Mouse (Mus musculus) MEL (cell line): ENCODE measurements around the gene Pmpca. TPM values are rescaled to one million over a fixed set of nuclear protein-coding genes. Genes with fewer than 3 reads are reported as not detected.
A peak's percentile ranks its signal among the peaks of the same experiment; 100 is the strongest.

ENCODE experiments used
- DNase-seq: peaks from one replicate; pipeline ENCODE4 v3.0.0; 2011; ENCODE audit warnings: low read depth, low spot score
- H3K27ac ChIP-seq: 2 replicates; pipeline ENCODE4 v1.5.1; 2012; ENCODE audit warnings: low read depth, mild to moderate bottlenecking, control low read depth, low read length, moderate library complexity; ENCODE audit not compliant: control insufficient read depth
- H3K27me3 ChIP-seq, 2 experiments: fragments of 150-350 bp in 1 of 2; sonication (generic) in 1 of 2; 2 replicates each; pipeline ENCODE4 v1.6.1; 2012; ENCODE audit warnings: low read length in 2 of 2, mild to moderate bottlenecking in 2 of 2, improper control_type of control experiment in 1 of 2, moderate library complexity in 1 of 2; ENCODE audit not compliant: insufficient read depth in 2 of 2, control insufficient read depth in 1 of 2
- H3K36me3 ChIP-seq, 2 experiments: 2 replicates each; pipeline ENCODE4 v1.6.1; 2012 to 2014; ENCODE audit warnings: low read length in 2 of 2, improper control_type of control experiment in 1 of 2, inconsistent platforms in 1 of 2, mild to moderate bottlenecking in 1 of 2; ENCODE audit not compliant: insufficient read depth in 2 of 2, control insufficient read depth in 1 of 2
- H3K4me1 ChIP-seq, 2 experiments: fragments of 150-350 bp in 1 of 2; sonication (generic) in 1 of 2; 2 replicates each; pipeline ENCODE4 v1.6.1; 2012; ENCODE audit warnings: low read length in 2 of 2, improper control_type of control experiment in 1 of 2, mild to moderate bottlenecking in 1 of 2; ENCODE audit not compliant: insufficient read depth in 2 of 2, control insufficient read depth in 1 of 2
- H3K4me3 ChIP-seq, 2 experiments: fragments of 150-350 bp in 1 of 2; sonication (generic) in 1 of 2; 2 replicates each; pipeline ENCODE4 v1.5.1; 2012; ENCODE audit warnings: low read depth in 2 of 2, low read length in 2 of 2, mild to moderate bottlenecking in 2 of 2, moderate library complexity in 2 of 2, control low read depth in 1 of 2, improper control_type of control experiment in 1 of 2; ENCODE audit not compliant: control insufficient read depth in 1 of 2, insufficient read depth in 1 of 2
- H3K79me2 ChIP-seq: 2 replicates; pipeline ENCODE4 v1.6.1; 2012; ENCODE audit warnings: mild to moderate bottlenecking, low read length, moderate library complexity; ENCODE audit not compliant: control insufficient read depth, poor library complexity, insufficient read depth
- H3K9ac ChIP-seq: 2 replicates; pipeline ENCODE4 v1.6.1; 2012; ENCODE audit warnings: low read depth, mild to moderate bottlenecking, control low read depth, low read length, moderate library complexity; ENCODE audit not compliant: control insufficient read depth, poor library complexity, severe bottlenecking
- H3K9me3 ChIP-seq: fragments of 150-350 bp; sonication (generic); replicated peaks from 2 replicates; pipeline ENCODE4 v1.6.1; 2012; ENCODE audit warnings: mild to moderate bottlenecking, low read length, improper control_type of control experiment, moderate library complexity; ENCODE audit not compliant: insufficient read depth
- BHLHE40 ChIP-seq: IDR thresholded peaks from 2 replicates; pipeline ENCODE4 v1.6.1; 2012; ENCODE audit warnings: low read depth, mild to moderate bottlenecking, inconsistent platforms, low read length, improper control_type of control experiment, borderline replicate concordance
- CHD1 ChIP-seq: IDR thresholded peaks from 2 replicates; pipeline ENCODE4 v1.6.1; 2012; ENCODE audit warnings: low read depth, mild to moderate bottlenecking, inconsistent platforms, low read length, improper control_type of control experiment
- CHD2 ChIP-seq: IDR thresholded peaks from 2 replicates; pipeline ENCODE4 v1.6.1; 2011; ENCODE audit warnings: low read length, improper control_type of control experiment
- CTCF ChIP-seq, 3 experiments: IDR thresholded peaks in 2 of 3; conservative IDR thresholded peaks in 1 of 3; 2 replicates each; pipeline ENCODE4 v1.5.1; 2011 to 2012; ENCODE audit warnings: low read length in 3 of 3, low read depth in 2 of 3, mild to moderate bottlenecking in 2 of 3, improper control_type of control experiment in 1 of 3, inconsistent platforms in 1 of 3, mixed read lengths in 1 of 3, moderate library complexity in 1 of 3; ENCODE audit not compliant: control insufficient read depth in 1 of 3, insufficient read depth in 1 of 3, poor library complexity in 1 of 3, severe bottlenecking in 1 of 3
- ELF1 ChIP-seq: IDR thresholded peaks from 2 replicates; pipeline ENCODE4 v1.6.1; 2014; ENCODE audit warnings: low read depth, mild to moderate bottlenecking, inconsistent platforms, low read length, improper control_type of control experiment, moderate library complexity
- EP300 ChIP-seq, 2 experiments: IDR thresholded peaks; 2 replicates each; pipeline ENCODE4 v1.6.1; 2011; ENCODE audit warnings: improper control_type of control experiment in 2 of 2, low read length in 2 of 2, low read depth in 1 of 2, mild to moderate bottlenecking in 1 of 2
- ETS1 ChIP-seq: IDR thresholded peaks from 2 replicates; pipeline ENCODE4 v1.6.1; 2012; ENCODE audit warnings: low read depth, mild to moderate bottlenecking, inconsistent platforms, low read length, improper control_type of control experiment, moderate library complexity
- GABPA ChIP-seq: IDR thresholded peaks from 2 replicates; pipeline ENCODE4 v1.6.1; 2012; ENCODE audit warnings: low read depth, mild to moderate bottlenecking, inconsistent platforms, low read length, improper control_type of control experiment, moderate library complexity
- GATA1 ChIP-seq: IDR thresholded peaks from 2 replicates; pipeline ENCODE4 v1.6.1; 2011; ENCODE audit warnings: low read depth, low read length, improper control_type of control experiment
- HCFC1 ChIP-seq: IDR thresholded peaks from 2 replicates; pipeline ENCODE4 v1.6.1; 2012; ENCODE audit warnings: low read depth, mild to moderate bottlenecking, inconsistent platforms, low read length, improper control_type of control experiment, moderate library complexity
- JUND ChIP-seq: IDR thresholded peaks from 2 replicates; pipeline ENCODE4 v1.6.1; 2011; ENCODE audit warnings: low read depth, mild to moderate bottlenecking, improper control_type of control experiment, low read length
- KAT2A ChIP-seq: conservative IDR thresholded peaks from 2 replicates; pipeline ENCODE4 v1.6.1; 2012; ENCODE audit warnings: low read depth, low read length, improper control_type of control experiment, inconsistent platforms
- MAX ChIP-seq: IDR thresholded peaks from 2 replicates; pipeline ENCODE4 v1.6.1; 2011; ENCODE audit warnings: low read length, improper control_type of control experiment
- MAZ ChIP-seq: IDR thresholded peaks from 2 replicates; pipeline ENCODE4 v1.6.1; 2012; ENCODE audit warnings: low read depth, mild to moderate bottlenecking, inconsistent platforms, low read length, improper control_type of control experiment
- MEF2A ChIP-seq: IDR thresholded peaks from 2 replicates; pipeline ENCODE4 v1.6.1; 2014; ENCODE audit warnings: low read depth, mild to moderate bottlenecking, inconsistent platforms, low read length, improper control_type of control experiment; ENCODE audit not compliant: poor library complexity, insufficient replicate concordance, severe bottlenecking; ENCODE audit errors: extremely low read depth
- MXI1 ChIP-seq: IDR thresholded peaks from 2 replicates; pipeline ENCODE4 v1.6.1; 2011; ENCODE audit warnings: mild to moderate bottlenecking, low read depth, low read length, improper control_type of control experiment
- MYB ChIP-seq: IDR thresholded peaks from 2 replicates; pipeline ENCODE4 v1.6.1; 2011; ENCODE audit warnings: mild to moderate bottlenecking, low read depth, low read length, improper control_type of control experiment
- MYC ChIP-seq: IDR thresholded peaks from 2 replicates; pipeline ENCODE4 v1.6.1; 2011; ENCODE audit warnings: low read depth, mild to moderate bottlenecking, low read length, improper control_type of control experiment, moderate library complexity
- NELFE ChIP-seq: IDR thresholded peaks from 2 replicates; pipeline ENCODE4 v1.6.1; 2011; ENCODE audit warnings: low read depth, low read length, improper control_type of control experiment
- NRF1 ChIP-seq: IDR thresholded peaks from 2 replicates; pipeline ENCODE4 v1.6.1; 2014; ENCODE audit warnings: low read depth, mild to moderate bottlenecking, inconsistent platforms, low read length, improper control_type of control experiment, moderate library complexity; ENCODE audit not compliant: poor library complexity, insufficient read depth, severe bottlenecking
- POLR2A ChIP-seq, 2 experiments: IDR thresholded peaks; 2 replicates each; pipeline ENCODE4 v1.6.1; 2011 to 2012; ENCODE audit warnings: low read length in 2 of 2, mild to moderate bottlenecking in 2 of 2, control low read depth in 1 of 2, improper control_type of control experiment in 1 of 2, low read depth in 1 of 2, moderate library complexity in 1 of 2; ENCODE audit not compliant: control insufficient read depth in 1 of 2, insufficient read depth in 1 of 2, poor library complexity in 1 of 2
- POLR2AphosphoS2 ChIP-seq: IDR thresholded peaks from 2 replicates; pipeline ENCODE4 v1.6.1; 2011; ENCODE audit warnings: low read length, improper control_type of control experiment
- POLR2AphosphoS5 ChIP-seq: IDR thresholded peaks from 2 replicates; pipeline ENCODE4 v1.6.1; 2012; ENCODE audit warnings: low read depth, borderline replicate concordance, mild to moderate bottlenecking, inconsistent platforms, low read length, moderate library complexity, mixed read lengths
- RAD21 ChIP-seq: IDR thresholded peaks from 2 replicates; pipeline ENCODE4 v1.6.1; 2011; ENCODE audit warnings: mild to moderate bottlenecking, low read depth, low read length, improper control_type of control experiment
- RCOR1 ChIP-seq: IDR thresholded peaks from 2 replicates; pipeline ENCODE4 v1.6.1; 2012; ENCODE audit warnings: low read depth, mild to moderate bottlenecking, inconsistent platforms, low read length, improper control_type of control experiment
- SIN3A ChIP-seq: IDR thresholded peaks from 2 replicates; pipeline ENCODE4 v1.6.1; 2012; ENCODE audit warnings: low read length, improper control_type of control experiment, inconsistent platforms
- SMC3 ChIP-seq: IDR thresholded peaks from 2 replicates; pipeline ENCODE4 v1.6.1; 2011; ENCODE audit warnings: low read depth, low read length, improper control_type of control experiment
- TAL1 ChIP-seq: IDR thresholded peaks from 2 replicates; pipeline ENCODE4 v1.6.1; 2012; ENCODE audit warnings: mild to moderate bottlenecking, inconsistent platforms, low read length, moderate library complexity, mixed read lengths
- TBP ChIP-seq: IDR thresholded peaks from 2 replicates; pipeline ENCODE4 v1.8.0; 2011; ENCODE audit warnings: low read depth, low read length, improper control_type of control experiment
- TCF12 ChIP-seq: IDR thresholded peaks from 2 replicates; pipeline ENCODE4 v1.6.1; 2014; ENCODE audit warnings: low read depth, mild to moderate bottlenecking, inconsistent platforms, low read length, improper control_type of control experiment, moderate library complexity
- UBTF ChIP-seq: IDR thresholded peaks from 2 replicates; pipeline ENCODE4 v1.6.1; 2012; ENCODE audit warnings: low read depth, mild to moderate bottlenecking, inconsistent platforms, low read length, improper control_type of control experiment, moderate library complexity, borderline replicate concordance; ENCODE audit not compliant: insufficient read depth
- USF1 ChIP-seq: IDR thresholded peaks from 2 replicates; pipeline ENCODE4 v1.6.1; 2014; ENCODE audit warnings: low read depth, mild to moderate bottlenecking, inconsistent platforms, low read length, improper control_type of control experiment, moderate library complexity
- USF2 ChIP-seq, 2 experiments: IDR thresholded peaks; 2 replicates each; pipeline ENCODE4 v1.6.1; 2011 to 2012; ENCODE audit warnings: improper control_type of control experiment in 2 of 2, low read length in 2 of 2, borderline replicate concordance in 1 of 2, inconsistent platforms in 1 of 2, low read depth in 1 of 2, mild to moderate bottlenecking in 1 of 2; ENCODE audit not compliant: insufficient read depth in 1 of 2
- ZKSCAN1 ChIP-seq: IDR thresholded peaks from 2 replicates; pipeline ENCODE4 v1.6.1; 2012; ENCODE audit warnings: low read depth, mild to moderate bottlenecking, inconsistent platforms, low read length, improper control_type of control experiment, moderate library complexity
- ZMIZ1 ChIP-seq: IDR thresholded peaks from 2 replicates; pipeline ENCODE4 v1.6.1; 2012; ENCODE audit warnings: low read depth, mild to moderate bottlenecking, inconsistent platforms, low read length, improper control_type of control experiment, moderate library complexity
- polyA plus RNA-seq, 2 experiments: library from polyadenylated mRNA; stranded (reverse) in 1 of 2; unstranded in 1 of 2; fragments of >175 nt in 1 of 2; fragments of >200 nt in 1 of 2; gene quantifications; 2 replicates each; pipeline versions ENCODE4 v1.2.1 to v1.2.4; 2012; ENCODE audit warnings: low replicate concordance in 2 of 2, low read depth in 1 of 2; ENCODE audit not compliant: insufficient read length in 2 of 2, insufficient read depth in 1 of 2, missing spikeins in 1 of 2
- total RNA-seq: library from RNA; depleted of rRNA; stranded (reverse); fragments of 300-350 nt; gene quantifications from 2 replicates; pipeline ENCODE4 v1.2.3, GENCODE M21; 2012

Gene Pmpca
- total and polyA plus RNA-seq, 3 experiments: 46.4 to 166 (median 96.5) TPM

DNA sequence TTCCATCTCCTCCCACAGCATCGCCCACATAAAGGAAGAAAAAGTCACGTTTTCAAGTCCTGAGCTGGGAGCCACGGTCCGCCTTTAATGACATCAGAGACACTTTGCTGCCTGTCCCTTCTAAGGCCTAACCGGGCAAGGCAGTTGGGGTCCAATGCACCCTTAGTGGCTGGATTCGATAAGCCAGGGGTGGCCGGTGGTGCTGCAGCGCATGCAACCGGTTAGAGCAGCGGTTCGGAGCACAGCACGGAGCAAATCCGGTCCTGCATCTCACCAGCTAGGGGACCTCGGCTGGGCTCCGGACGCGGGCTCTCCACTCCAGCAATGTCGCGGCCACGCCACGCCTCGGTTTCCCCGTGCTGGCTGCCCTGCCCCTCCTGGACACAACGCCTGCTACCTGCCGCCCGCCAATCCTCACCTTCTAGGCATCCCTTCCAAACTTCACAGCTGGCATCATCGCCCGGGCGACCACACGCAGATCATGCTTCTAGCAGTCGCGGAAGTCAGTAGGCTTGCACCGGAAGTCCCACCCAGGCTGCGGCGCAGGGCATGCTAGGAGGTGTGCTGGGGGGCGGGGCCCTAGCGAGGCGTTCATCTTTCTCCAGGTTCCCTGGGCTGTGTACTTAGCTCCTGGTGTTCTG lies 8.9 kb upstream of the Pmpca start, which contains the start of gene Snapc4:
TSS of gene Snapc4 (minus strand) at position 523 of the 641 bp plus-strand sequence.
- Histone ChIP-seq H3K27ac (peak within 1 kb of the TSS; percentile 42; the same call in 1 of the 2 replicates), H3K79me2 (peaks cover 17% of the 10 kb centered on the region)
- TF ChIP-seq POLR2AphosphoS5: no peak
- TF ChIP-seq JUND: no peak
- peak; percentile 86 for TF ChIP-seq ELF1
- no peak for TF ChIP-seq MEF2A
- no peak for TF ChIP-seq USF1
- TF ChIP-seq MAZ: peak; percentile 72; the same call in 1 of the 2 replicates
- TF ChIP-seq SMC3: no peak
- TF ChIP-seq HCFC1: peak; percentile 88
- TF ChIP-seq ZMIZ1: 0 out of 2 replicates have a peak, but pooled peaks have one; percentile 34
- peak; percentile 61 to 88; a peak in 3 of 4 replicates for TF ChIP-seq POLR2A (IDR thresholded peaks at IDR 0.05; ENCODE audit: control insufficient read depth in 1 of 2, insufficient read depth in 1 of 2, low read depth in 1 of 2, low read length in 2 of 2, poor library complexity in 1 of 2)
- TF ChIP-seq RAD21: no peak
- TF ChIP-seq NRF1: peak; percentile 42; the same call in 1 of the 2 replicates
- 0 out of 2 replicates have a peak, but pooled peaks have one; percentile 20 for TF ChIP-seq RCOR1
- TF ChIP-seq POLR2AphosphoS2: peak; percentile 63; the same call in 1 of the 2 replicates
- TF ChIP-seq GATA1: no peak
- TF ChIP-seq EP300 (IDR thresholded peaks at IDR 0.05; ENCODE audit: low read depth in 1 of 2, low read length in 2 of 2): no peak
- TF ChIP-seq CTCF (IDR thresholded peaks at IDR 0.05 in 2 of 3, conservative IDR thresholded peaks at IDR 0.05 in 1 of 3; ENCODE audit: control insufficient read depth in 1 of 3, insufficient read depth in 1 of 3, low read depth in 2 of 3, low read length in 3 of 3, poor library complexity in 1 of 3, severe bottlenecking in 1 of 3): no peak
- TF ChIP-seq NELFE: peak; percentile 83
- TF ChIP-seq MYC: peak; percentile 84; the same call in 1 of the 2 replicates
- no peak for TF ChIP-seq MYB
- no peak for TF ChIP-seq USF2 (IDR thresholded peaks at IDR 0.05; ENCODE audit: borderline replicate concordance in 1 of 2, insufficient read depth in 1 of 2, low read depth in 1 of 2, low read length in 2 of 2)
- TF ChIP-seq MXI1: peak; percentile 97
- TF ChIP-seq GABPA: no peak
- TF ChIP-seq ZKSCAN1: no peak
- TF ChIP-seq ETS1: peak; percentile 37; the same call in 1 of the 2 replicates
- peak; percentile 66 for TF ChIP-seq BHLHE40
- peak; percentile 96 for TF ChIP-seq SIN3A
- TF ChIP-seq KAT2A: no peak; the same call in 1 of the 2 replicates
- peak; percentile 84 for TF ChIP-seq MAX
- peak; percentile 58; the same call in 1 of the 2 replicates for TF ChIP-seq TCF12
- no peak for TF ChIP-seq UBTF
- no peak for TF ChIP-seq CHD1
- TF ChIP-seq TAL1: no peak
- 0 out of 2 replicates have a peak, but pooled peaks have one; percentile 11 for TF ChIP-seq TBP
- TF ChIP-seq CHD2: no peak
- TF ChIP-seq, all 39 proteins: peak for 17

More for the DNA sequence above, 8.9 kb upstream of the Pmpca start, which contains the start of gene Snapc4:
- no peaks in the 10 kb centered on the region for H3K27me3 ChIP-seq
- peak within 1 kb of the TSS; percentile 80 for H3K9ac ChIP-seq
- DNase-seq: peak; percentile 93
- H3K9me3 ChIP-seq: no peaks in the 10 kb centered on the region
- H3K36me3 ChIP-seq: peaks cover 2 to 5% of the 10 kb centered on the region in 2 experiments; a peak in 3 of 4 replicates
- H3K4me3 ChIP-seq: peak within 1 kb of the TSS; percentile 72 to 94
- peaks cover 0 to 3% of the 10 kb centered on the region in 2 experiments; a peak in 2 of 4 replicates for H3K4me1 ChIP-seq
